Mouse (Mus musculus) midbrain, postnatal 0 days (tissue): ENCODE results near the gene Irf8. TPM values are rescaled to one million over a fixed set of nuclear protein-coding genes. Genes with fewer than 3 reads are reported as not detected.

Experiments
- ATAC-seq: fragments of 200-750 bp; cut with Nextera tagmentation; 2 replicates; pipeline ENCODE4 v1.8.0; 2017; ENCODE audit warnings: moderate number of reproducible peaks, mild to moderate bottlenecking, moderate TSS enrichment, moderate library complexity; ENCODE audit not compliant: low FRiP score
- DNase-seq: peaks from one replicate; pipeline ENCODE4 v3.0.0-alpha.2; 2015; ENCODE audit warnings: low spot score
- H3K27ac ChIP-seq: fragments of 300-500 bp; sonication (generic); 2 replicates; pipeline ENCODE4 v1.5.1; 2014; ENCODE audit warnings: low read depth, mild to moderate bottlenecking, low read length, mixed read lengths
- H3K27me3 ChIP-seq: fragments of 300-500 bp; sonication (generic); 2 replicates; pipeline ENCODE4 v1.6.1; 2014; ENCODE audit warnings: low read length, control low read depth, mixed read lengths; ENCODE audit not compliant: insufficient read depth
- H3K36me3 ChIP-seq: fragments of 300-500 bp; sonication (generic); 2 replicates; pipeline ENCODE4 v1.6.1; 2014; ENCODE audit warnings: low read length, control low read depth, mixed read lengths; ENCODE audit not compliant: insufficient read depth
- H3K4me1 ChIP-seq: fragments of 300-500 bp; sonication (generic); 2 replicates; pipeline ENCODE4 v1.6.1; 2014; ENCODE audit warnings: mild to moderate bottlenecking, control low read depth, antibody characterized with exemption, low read length, mixed read lengths; ENCODE audit not compliant: insufficient read depth
- H3K4me2 ChIP-seq: fragments of 300-500 bp; sonication (generic); 2 replicates; pipeline ENCODE4 v1.6.1; 2014; ENCODE audit warnings: low read depth, mild to moderate bottlenecking, low read length, mixed read lengths; ENCODE audit not compliant: poor library complexity, severe bottlenecking
- H3K4me3 ChIP-seq: fragments of 300-500 bp; sonication (generic); 2 replicates; pipeline ENCODE4 v1.5.1; 2014; ENCODE audit warnings: low read depth, mild to moderate bottlenecking, low read length, moderate library complexity
- H3K9ac ChIP-seq: fragments of 300-500 bp; sonication (generic); replicated peaks from 2 replicates; pipeline ENCODE4 v1.6.1; 2014; ENCODE audit warnings: mild to moderate bottlenecking, low read length, moderate library complexity, mixed read lengths; ENCODE audit not compliant: poor library complexity, severe bottlenecking
- H3K9me3 ChIP-seq: fragments of 300-500 bp; sonication (generic); 2 replicates; pipeline ENCODE4 v1.6.1; 2016; ENCODE audit warnings: low read length, control low read depth
- CTCF ChIP-seq: IDR thresholded peaks from 2 replicates; pipeline ENCODE4 v1.5.1; 2016; ENCODE audit warnings: antibody characterized with exemption, mild to moderate bottlenecking
- WGBS: fragments of 180-500 bp; shearing (Covaris S2); extraction: QIAGEN DNeasy Blood & Tissue Kit; methylation state at CpG from one replicate; pipeline ENCODE4 v1.1.7; 2014; 5-methylcytosine and 5-hydroxymethylcytosine counted together
- polyA plus RNA-seq: library from polyadenylated mRNA; unstranded; fragments of >200 nt; fragmentation: Nextera tagmentation; extraction: Ambion mirVana; gene quantifications from 2 replicates; pipeline ENCODE4 v1.2.1, GENCODE M21; 2015
- total RNA-seq: library from RNA; depleted of rRNA; stranded (reverse); fragments of >200 nt; gene quantifications from 2 replicates; pipeline ENCODE4 v1.2.3, GENCODE M21; 2014

Irf8 gene
- total and polyA plus RNA-seq, 2 experiments from 2014 or later, result 3.2 to 5.0 TPM

DNA sequence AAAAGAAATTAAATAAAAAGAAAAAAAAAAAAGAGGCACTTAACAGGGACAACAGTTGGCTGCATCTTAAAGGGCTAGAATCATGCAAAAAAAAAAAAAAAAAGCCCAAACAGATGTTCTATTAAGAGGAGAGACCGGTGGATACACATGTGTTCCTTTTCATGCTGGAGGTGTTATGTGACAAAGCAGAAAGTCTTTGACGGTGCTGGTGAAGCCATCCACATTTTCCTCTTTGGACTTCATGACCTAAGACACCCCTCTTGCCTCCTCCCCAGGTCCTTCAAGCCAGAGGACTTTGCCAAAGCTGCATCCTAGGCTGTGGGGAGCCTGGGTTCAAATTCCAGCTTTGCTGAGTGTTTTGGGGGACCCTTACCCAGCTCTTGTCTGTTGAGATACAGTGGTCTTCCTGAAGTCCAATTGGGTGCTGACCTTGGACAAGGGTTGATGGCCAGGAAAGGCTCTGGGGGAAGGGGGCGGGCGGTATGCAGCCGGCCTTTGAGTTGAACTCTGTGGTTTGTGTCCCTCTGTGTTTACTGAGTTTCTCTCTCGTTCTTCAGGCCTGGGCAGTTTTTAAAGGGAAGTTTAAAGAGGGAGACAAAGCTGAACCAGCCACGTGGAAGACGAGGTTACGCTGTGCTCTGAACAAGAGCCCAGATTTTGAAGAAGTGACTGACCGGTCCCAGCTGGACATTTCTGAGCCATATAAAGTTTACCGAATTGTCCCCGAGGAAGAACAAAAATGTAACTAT lies 7.2 kb downstream of the Irf8 start:
- ATAC-seq, result no peak
- Histone ChIP-seq H3K4me3 (no peak overlapping the region), H3K4me2 (no peak overlapping the region), H3K27ac (no peak overlapping the region), H3K36me3 (no peaks in the 10 kb centered on the region), H3K27me3 (no peaks in the 10 kb centered on the region), H3K9me3 (no peaks in the 10 kb centered on the region), H3K9ac (no peak overlapping the region), H3K4me1 (no peaks in the 10 kb centered on the region)
- no peak for DNase-seq
- whole genome bisulfite sequencing, result 57% methylated on average over 12 of the region's 12 CpGs
- TF ChIP-seq CTCF, result no peak

DNA sequence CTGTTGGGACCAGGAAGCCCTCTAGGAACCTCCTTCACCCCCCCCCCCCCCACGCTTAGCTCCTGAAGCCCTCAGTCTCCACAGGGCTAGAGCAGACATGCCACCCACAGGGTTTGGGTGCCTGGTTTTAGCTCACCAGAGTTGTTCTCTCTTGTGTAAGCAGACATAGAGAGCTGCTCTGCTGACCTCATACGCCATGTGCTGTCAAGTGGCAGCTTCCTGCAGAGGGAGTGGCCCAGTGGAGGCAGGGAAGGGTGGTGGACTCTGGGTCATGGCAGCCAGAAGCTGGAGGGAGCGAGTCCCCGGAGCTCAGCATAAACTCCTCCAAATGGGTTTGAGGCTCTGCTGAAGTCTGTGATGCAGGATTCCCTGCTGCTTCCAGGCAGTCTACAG lies 7.7 kb downstream of the Irf8 start:
- Histone ChIP-seq H3K9me3 (no peaks in the 10 kb centered on the region), H3K27ac (no peak overlapping the region), H3K4me1 (no peaks in the 10 kb centered on the region), H3K9ac (no peak overlapping the region), H3K36me3 (no peaks in the 10 kb centered on the region), H3K4me2 (no peak overlapping the region), H3K27me3 (no peaks in the 10 kb centered on the region), H3K4me3 (no peak overlapping the region)
- no peak for DNase-seq
- no peak for TF ChIP-seq CTCF
- ATAC-seq, result no peak
- 66% methylated on average over 4 of the region's 4 CpGs for WGBS

DNA sequence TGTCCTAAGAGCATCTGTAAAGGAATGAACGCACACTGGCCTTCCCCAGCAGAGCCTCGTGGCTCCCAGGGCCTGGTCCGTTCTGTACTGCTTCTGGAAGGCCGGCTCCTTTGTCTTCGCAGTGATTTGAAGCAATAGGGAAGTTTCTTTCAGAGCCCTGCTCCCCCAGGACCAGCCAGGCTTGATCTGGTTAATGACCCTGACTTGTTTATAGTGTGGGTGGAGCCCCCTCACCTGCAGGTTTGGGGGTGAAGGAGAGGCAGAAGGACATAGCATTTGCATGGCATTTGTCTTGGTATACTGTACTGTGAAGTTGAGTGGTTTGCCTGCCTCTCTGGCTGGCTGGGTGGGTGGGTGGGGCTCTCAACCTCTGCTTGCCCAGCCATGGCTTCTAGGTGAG lies 8.3 kb downstream of the Irf8 start:
- no peaks in the 10 kb centered on the region for H3K36me3 ChIP-seq
- DNase-seq, result no peak
- TF ChIP-seq CTCF, result no peak
- H3K27ac ChIP-seq, result no peak overlapping the region
- no peaks in the 10 kb centered on the region for H3K9me3 ChIP-seq
- H3K9ac ChIP-seq, result no peak overlapping the region
- WGBS, result 67% methylated on average over 5 of the region's 5 CpGs
- H3K4me2 ChIP-seq, result no peak overlapping the region
- H3K4me3 ChIP-seq, result no peak overlapping the region
- ATAC-seq, result no peak
- H3K27me3 ChIP-seq, result no peaks in the 10 kb centered on the region
- no peaks in the 10 kb centered on the region for H3K4me1 ChIP-seq

DNA sequence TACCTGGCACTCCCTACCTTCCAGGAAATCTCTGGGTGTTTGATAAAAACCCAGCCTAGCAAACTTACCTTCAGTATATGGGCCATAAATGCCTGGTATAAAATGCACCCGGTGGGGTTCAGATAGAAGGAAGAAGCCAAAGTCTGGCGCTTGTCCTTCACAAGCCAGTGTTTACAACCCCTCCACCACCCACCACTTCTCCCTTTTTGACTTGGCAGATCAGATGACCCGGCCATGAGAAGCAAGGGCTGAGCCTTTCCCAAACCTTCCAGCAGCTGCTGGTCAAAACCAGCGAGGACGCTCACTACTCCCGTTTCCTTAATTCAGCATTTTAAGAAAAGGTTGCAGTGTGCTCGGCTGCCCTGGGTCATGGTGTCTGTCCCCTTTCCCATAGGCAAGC lies 9.1 kb downstream of the Irf8 start:
- H3K4me3 ChIP-seq, result no peak overlapping the region
- H3K4me1 ChIP-seq, result no peaks in the 10 kb centered on the region
- TF ChIP-seq CTCF, result no peak
- H3K9me3 ChIP-seq, result no peaks in the 10 kb centered on the region
- H3K4me2 ChIP-seq, result no peak overlapping the region
- no peak for ATAC-seq
- H3K36me3 ChIP-seq, result no peaks in the 10 kb centered on the region
- WGBS, result 66% methylated on average over 7 of the region's 7 CpGs
- no peak overlapping the region for H3K9ac ChIP-seq
- H3K27me3 ChIP-seq, result no peaks in the 10 kb centered on the region
- no peak overlapping the region for H3K27ac ChIP-seq
- no peak for DNase-seq

DNA sequence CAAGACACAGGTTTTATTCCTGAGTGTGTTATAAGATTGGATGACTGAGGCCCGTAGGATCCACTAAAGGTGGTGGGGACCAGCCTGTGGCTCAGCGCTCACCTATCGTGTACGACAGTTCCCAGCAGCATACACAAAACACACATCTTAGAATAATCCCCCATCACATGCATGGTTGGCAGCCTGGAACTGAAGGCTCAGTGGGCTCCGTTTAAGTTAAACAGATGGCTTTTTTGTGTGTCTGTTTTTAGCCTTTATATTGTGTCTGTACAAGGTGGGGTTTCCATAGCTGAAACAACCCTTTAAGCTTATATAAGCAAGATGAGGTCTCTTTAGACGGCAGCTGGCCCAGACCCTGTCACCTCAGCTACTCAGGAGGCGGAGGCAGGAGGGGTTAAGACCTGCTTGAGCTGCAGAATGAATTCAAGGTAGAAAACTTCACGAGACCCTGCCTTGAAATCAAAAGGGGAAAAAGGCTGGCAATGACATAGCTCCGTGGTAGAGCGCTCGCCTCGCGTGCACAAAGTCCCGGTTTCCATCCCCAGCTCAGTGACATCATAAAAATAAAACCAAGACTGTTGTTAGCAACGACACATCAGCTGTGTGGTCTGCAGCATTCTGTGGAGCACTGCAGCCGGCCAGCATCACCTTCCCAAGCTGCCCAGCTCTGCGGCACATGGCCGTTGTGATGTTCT lies 10.0 kb downstream of the Irf8 start:
- Histone ChIP-seq H3K4me1 (no peaks in the 10 kb centered on the region), H3K4me3 (no peak overlapping the region), H3K4me2 (no peak overlapping the region), H3K36me3 (no peaks in the 10 kb centered on the region), H3K27ac (no peak overlapping the region), H3K9ac (no peak overlapping the region), H3K27me3 (no peaks in the 10 kb centered on the region), H3K9me3 (no peaks in the 10 kb centered on the region)
- TF ChIP-seq CTCF, result no peak
- DNase-seq, result no peak
- ATAC-seq, result no peak
- 60% methylated on average over 18 of the region's 18 CpGs for WGBS

DNA sequence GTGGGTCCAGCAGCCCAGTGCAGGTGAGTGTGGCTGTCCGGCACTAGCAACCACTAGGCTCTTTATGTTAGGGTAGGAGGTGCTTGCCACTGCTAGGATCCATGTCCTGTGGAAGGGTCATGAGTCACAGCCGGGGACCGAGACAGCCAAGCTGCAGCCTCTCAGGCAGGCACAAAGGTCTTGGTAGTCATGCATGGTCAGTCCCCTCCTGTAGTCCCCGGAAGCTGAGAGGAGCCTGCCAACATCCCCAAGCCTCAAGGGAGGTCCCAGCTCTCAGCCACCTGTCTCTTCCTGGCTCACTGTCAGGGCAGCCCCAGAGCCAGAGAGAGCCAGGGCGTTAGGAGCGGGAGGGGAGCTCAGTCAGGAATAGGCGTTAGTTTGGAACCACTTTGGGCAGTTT lies 11.1 kb downstream of the Irf8 start:
- Histone ChIP-seq H3K27ac (no peak overlapping the region), H3K4me1 (no peaks in the 10 kb centered on the region), H3K27me3 (no peaks in the 10 kb centered on the region), H3K4me3 (no peak overlapping the region), H3K9me3 (no peaks in the 10 kb centered on the region), H3K9ac (no peak overlapping the region), H3K36me3 (no peaks in the 10 kb centered on the region), H3K4me2 (no peak overlapping the region)
- no peak for ATAC-seq
- WGBS, result 81% methylated on average over 7 of the region's 7 CpGs
- peak; percentile 19 for DNase-seq
- TF ChIP-seq CTCF, result no peak
